Mouse (Mus musculus): Measurements from ENCODE around the gene Agpat1. TPM values are rescaled to one million over a fixed set of nuclear protein-coding genes. Genes with fewer than 3 reads are reported as not detected.

Gene Agpat1
- polyA plus RNA-seq, 1 experiment from 2014 or later = 27.6 TPM

GRCm38 (mm10) chr17:34650781-34651180 is 46.7 kb downstream of the Agpat1 start:
- no peaks in the 10 kb centered on the region for H3K9me3 ChIP-seq (ENCODE audit: control insufficient read depth, low read length)
- DNase-seq (ENCODE audit: low spot score) = no peak
- ATAC-seq (ENCODE audit: low FRiP score, low TSS enrichment) = no peak
- no peak overlapping the region for H3K4me3 ChIP-seq (ENCODE audit: low read depth, low read length)
- H3K36me3 ChIP-seq (ENCODE audit: control insufficient read depth, insufficient read depth, low read length) = peaks cover 12% of the 10 kb centered on the region
- H3K27ac ChIP-seq (replicated peaks) = no peak overlapping the region
- H3K9ac ChIP-seq (ENCODE audit: low read length) = no peak overlapping the region
- no peak for TF ChIP-seq EP300 (optimal IDR thresholded peaks at IDR 0.05)
- no peak for TF ChIP-seq CTCF (IDR thresholded peaks at IDR 0.05; ENCODE audit: low read depth)
- no peaks in the 10 kb centered on the region; the same call in 1 of the 2 replicates for H3K4me1 ChIP-seq (replicated peaks; ENCODE audit: control insufficient read depth, insufficient read depth)
- H3K27me3 ChIP-seq (ENCODE audit: control insufficient read depth, insufficient read depth, low read length) = no peaks in the 10 kb centered on the region
- 90% methylated on average over 14 of the region's 14 CpGs for WGBS
- no peak overlapping the region for H3K4me2 ChIP-seq (replicated peaks; ENCODE audit: low read depth)

- 52% methylated on average over 19 of the region's 19 CpGs for WGBS
- H3K9ac ChIP-seq (ENCODE audit: low read length) = no peak overlapping the region
- peak; percentile 72 for DNase-seq (ENCODE audit: low spot score)
- TF ChIP-seq CTCF (IDR thresholded peaks at IDR 0.05; ENCODE audit: low read depth) (peak; percentile 77), EP300 (optimal IDR thresholded peaks at IDR 0.05) (no peak)
- H3K9me3 ChIP-seq (ENCODE audit: control insufficient read depth, low read length) = no peaks in the 10 kb centered on the region
- H3K27ac ChIP-seq (replicated peaks) = no peak overlapping the region
- no peaks in the 10 kb centered on the region; the same call in 1 of the 2 replicates for H3K4me1 ChIP-seq (replicated peaks; ENCODE audit: control insufficient read depth, insufficient read depth)
- no peak for ATAC-seq (ENCODE audit: low FRiP score, low TSS enrichment)
- no peaks in the 10 kb centered on the region for H3K27me3 ChIP-seq (ENCODE audit: control insufficient read depth, insufficient read depth, low read length)
- H3K4me2 ChIP-seq (replicated peaks; ENCODE audit: low read depth) = no peak overlapping the region
- H3K36me3 ChIP-seq (ENCODE audit: control insufficient read depth, insufficient read depth, low read length) = peaks cover 12% of the 10 kb centered on the region
- no peak overlapping the region for H3K4me3 ChIP-seq (ENCODE audit: low read depth, low read length)
Measured at GRCm38 (mm10) chr17:34651507-34652221, 47.6 kb downstream of the Agpat1 start.

- Histone ChIP-seq H3K4me3 (ENCODE audit: low read depth, low read length) (no peak overlapping the region), H3K4me2 (replicated peaks; ENCODE audit: low read depth) (no peak overlapping the region), H3K9me3 (ENCODE audit: control insufficient read depth, low read length) (no peaks in the 10 kb centered on the region), H3K36me3 (ENCODE audit: control insufficient read depth, insufficient read depth, low read length) (peaks cover 12% of the 10 kb centered on the region), H3K27ac (replicated peaks) (no peak overlapping the region), H3K9ac (ENCODE audit: low read length) (no peak overlapping the region), H3K4me1 (replicated peaks; ENCODE audit: control insufficient read depth, insufficient read depth) (no peaks in the 10 kb centered on the region; the same call in 1 of the 2 replicates), H3K27me3 (ENCODE audit: control insufficient read depth, insufficient read depth, low read length) (no peaks in the 10 kb centered on the region)
- TF ChIP-seq EP300 (optimal IDR thresholded peaks at IDR 0.05) (no peak), CTCF (IDR thresholded peaks at IDR 0.05; ENCODE audit: low read depth) (no peak)
- DNase-seq (ENCODE audit: low spot score) (no peak), ATAC-seq (ENCODE audit: low FRiP score, low TSS enrichment) (no peak)
- 88% methylated on average over 10 of the region's 10 CpGs for WGBS
Measured at GRCm38 (mm10) chr17:34652546-34652945, 48.5 kb downstream of the Agpat1 start.

- H3K4me2 ChIP-seq (replicated peaks; ENCODE audit: low read depth) = no peak overlapping the region
- H3K9ac ChIP-seq (ENCODE audit: low read length) = no peak overlapping the region
- TF ChIP-seq EP300 (optimal IDR thresholded peaks at IDR 0.05) (no peak), CTCF (IDR thresholded peaks at IDR 0.05; ENCODE audit: low read depth) (no peak)
- H3K27ac ChIP-seq (replicated peaks) = no peak overlapping the region
- DNase-seq (ENCODE audit: low spot score) (no peak), ATAC-seq (ENCODE audit: low FRiP score, low TSS enrichment) (no peak)
- H3K27me3 ChIP-seq (ENCODE audit: control insufficient read depth, insufficient read depth, low read length) = no peaks in the 10 kb centered on the region
- peaks cover 12% of the 10 kb centered on the region for H3K36me3 ChIP-seq (ENCODE audit: control insufficient read depth, insufficient read depth, low read length)
- H3K4me3 ChIP-seq (ENCODE audit: low read depth, low read length) = no peak overlapping the region
- no peaks in the 10 kb centered on the region; the same call in 1 of the 2 replicates for H3K4me1 ChIP-seq (replicated peaks; ENCODE audit: control insufficient read depth, insufficient read depth)
- 88% methylated on average over 8 of the region's 8 CpGs for WGBS
- H3K9me3 ChIP-seq (ENCODE audit: control insufficient read depth, low read length) = no peaks in the 10 kb centered on the region
Measured at GRCm38 (mm10) chr17:34652985-34653384, 48.9 kb downstream of the Agpat1 start.

- TF ChIP-seq EP300 (optimal IDR thresholded peaks at IDR 0.05) (no peak), CTCF (IDR thresholded peaks at IDR 0.05; ENCODE audit: low read depth) (peak; percentile 87)
- peak; percentile 52 for DNase-seq (ENCODE audit: low spot score)
- H3K4me3 ChIP-seq (ENCODE audit: low read depth, low read length) = no peak overlapping the region
Measured at GRCm38 (mm10) chr17:34653746-34654285, 49.8 kb downstream of the Agpat1 start.

GRCm38 (mm10) chr17:34654392-34654791 is 50.3 kb downstream of the Agpat1 start:
- no peak overlapping the region for H3K4me3 ChIP-seq (ENCODE audit: low read depth, low read length)
- no peak overlapping the region for H3K4me2 ChIP-seq (replicated peaks; ENCODE audit: low read depth)
- ATAC-seq (ENCODE audit: low FRiP score, low TSS enrichment) (no peak), DNase-seq (ENCODE audit: low spot score) (no peak)
- 83% methylated on average over 13 of the region's 13 CpGs for WGBS
- H3K27ac ChIP-seq (replicated peaks) = peak overlapping the region; percentile 86
- no peak overlapping the region for H3K9ac ChIP-seq (ENCODE audit: low read length)
- no peaks in the 10 kb centered on the region; the same call in 1 of the 2 replicates for H3K4me1 ChIP-seq (replicated peaks; ENCODE audit: control insufficient read depth, insufficient read depth)
- TF ChIP-seq CTCF (IDR thresholded peaks at IDR 0.05; ENCODE audit: low read depth) (no peak), EP300 (optimal IDR thresholded peaks at IDR 0.05) (no peak)
- H3K27me3 ChIP-seq (ENCODE audit: control insufficient read depth, insufficient read depth, low read length) = peaks cover 2% of the 10 kb centered on the region; the same call in 1 of the 2 replicates
- H3K9me3 ChIP-seq (ENCODE audit: control insufficient read depth, low read length) = no peaks in the 10 kb centered on the region
- H3K36me3 ChIP-seq (ENCODE audit: control insufficient read depth, insufficient read depth, low read length) = peaks cover 12% of the 10 kb centered on the region

More at GRCm38 (mm10) chr17:34653746-34654285, 49.8 kb downstream of the Agpat1 start:
- peaks cover 12% of the 10 kb centered on the region for H3K36me3 ChIP-seq (ENCODE audit: control insufficient read depth, insufficient read depth, low read length)
- H3K4me1 ChIP-seq (replicated peaks; ENCODE audit: control insufficient read depth, insufficient read depth) = no peaks in the 10 kb centered on the region; the same call in 1 of the 2 replicates
- WGBS = 68% methylated on average over 9 of the region's 9 CpGs
- H3K27ac ChIP-seq (replicated peaks) = peak overlapping the region; percentile 30; the same call in 1 of the 2 replicates
- no peak for ATAC-seq (ENCODE audit: low FRiP score, low TSS enrichment)
- no peak overlapping the region for H3K4me2 ChIP-seq (replicated peaks; ENCODE audit: low read depth)
- H3K9ac ChIP-seq (ENCODE audit: low read length) = no peak overlapping the region
- H3K9me3 ChIP-seq (ENCODE audit: control insufficient read depth, low read length) = no peaks in the 10 kb centered on the region
- H3K27me3 ChIP-seq (ENCODE audit: control insufficient read depth, insufficient read depth, low read length) = peaks cover 2% of the 10 kb centered on the region; the same call in 1 of the 2 replicates

Data from stomach, postnatal 0 days (tissue).